Comparison of ENCODE assay signal across 19 mouse cellular contexts in the genomic region with DNA sequence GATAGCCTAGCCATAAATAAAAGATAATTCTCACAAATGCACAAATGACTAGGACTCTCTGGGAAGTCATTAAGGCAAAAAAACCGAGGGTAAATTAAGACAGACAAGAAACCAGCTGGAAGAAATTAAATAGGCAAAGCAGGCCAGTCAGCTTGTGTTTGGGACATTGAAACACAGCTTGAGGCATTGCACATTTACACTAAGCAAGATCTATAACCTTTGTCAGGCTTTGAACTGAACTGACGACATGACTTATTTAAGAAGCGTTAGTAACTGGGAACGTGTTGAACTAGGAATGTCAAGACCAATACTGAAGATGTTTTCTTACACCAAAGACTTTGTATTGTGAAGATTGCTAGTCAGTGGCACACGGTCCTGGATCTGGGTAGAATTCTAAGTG.
"Had no signal": no experiment of that assay in that cellular context is flagged by ENCODE, and none has a peak within 500 bp of the region (broad histone marks: within the 10 kb centered on the region; RNA-seq: fewer than 3 reads in every experiment).

No protein-coding gene starts in this region.

- H3K9ac ChIP-seq: kidney, embryonic 15.5 days; limb, embryonic 12.5 days; limb, embryonic 15.5 days; liver, embryonic 14.5 days; liver, postnatal 0 days; lung, embryonic 15.5 days; neural tube, embryonic 12.5 days; neural tube, embryonic 15.5 days had no signal

- H3K27ac ChIP-seq: kidney, embryonic 15.5 days; limb, embryonic 12.5 days; limb, embryonic 15.5 days; liver, embryonic 14.5 days; lung, embryonic 15.5 days; neural tube, embryonic 12.5 days; neural tube, embryonic 15.5 days; stomach, postnatal 0 days had no signal

- ATAC-seq: intestine, postnatal 0 days; liver, postnatal 0 days had no signal

- H3K27me3 ChIP-seq: kidney, embryonic 15.5 days; limb, embryonic 12.5 days; limb, embryonic 15.5 days; lung, embryonic 15.5 days; neural tube, embryonic 12.5 days; neural tube, embryonic 15.5 days had no signal

- H3K4me2 ChIP-seq: kidney, embryonic 15.5 days; limb, embryonic 12.5 days; limb, embryonic 15.5 days; liver, embryonic 11.5 days; lung, embryonic 15.5 days; neural tube, embryonic 12.5 days; neural tube, embryonic 15.5 days had no signal

- H3K4me1 ChIP-seq: kidney, embryonic 15.5 days; limb, embryonic 12.5 days; limb, embryonic 15.5 days; lung, embryonic 15.5 days; neural tube, embryonic 12.5 days; neural tube, embryonic 15.5 days had no signal

- DNase-seq: kidney, adult 8-10 months; kidney, postnatal 14 days; kidney, postnatal 4 days; left cerebral cortex, postnatal 4 days; liver, postnatal 0 days; lung, postnatal 14 days; lung, postnatal 4 days; right cerebral cortex, postnatal 4 days; thymus, postnatal 25 days had no signal

- H3K36me3 ChIP-seq: kidney, embryonic 15.5 days; limb, embryonic 12.5 days; limb, embryonic 15.5 days; lung, embryonic 15.5 days; neural tube, embryonic 12.5 days; neural tube, embryonic 15.5 days had no signal

- H3K9me3 ChIP-seq: kidney, embryonic 15.5 days; limb, embryonic 12.5 days; limb, embryonic 15.5 days; lung, embryonic 15.5 days; neural tube, embryonic 12.5 days; neural tube, embryonic 15.5 days had no signal

- H3K4me3 ChIP-seq: kidney, embryonic 15.5 days; limb, embryonic 12.5 days; limb, embryonic 15.5 days; lung, embryonic 15.5 days; neural tube, embryonic 12.5 days; neural tube, embryonic 15.5 days had no signal
